Mouse (Mus musculus): ENCODE results near the gene Arhgef40. TPM values are rescaled to one million over a fixed set of nuclear protein-coding genes. Genes with fewer than 3 reads are reported as not detected.

Gene Arhgef40
- polyA plus RNA-seq, 1 experiment from 2014 or later: 19.7 TPM

DNA sequence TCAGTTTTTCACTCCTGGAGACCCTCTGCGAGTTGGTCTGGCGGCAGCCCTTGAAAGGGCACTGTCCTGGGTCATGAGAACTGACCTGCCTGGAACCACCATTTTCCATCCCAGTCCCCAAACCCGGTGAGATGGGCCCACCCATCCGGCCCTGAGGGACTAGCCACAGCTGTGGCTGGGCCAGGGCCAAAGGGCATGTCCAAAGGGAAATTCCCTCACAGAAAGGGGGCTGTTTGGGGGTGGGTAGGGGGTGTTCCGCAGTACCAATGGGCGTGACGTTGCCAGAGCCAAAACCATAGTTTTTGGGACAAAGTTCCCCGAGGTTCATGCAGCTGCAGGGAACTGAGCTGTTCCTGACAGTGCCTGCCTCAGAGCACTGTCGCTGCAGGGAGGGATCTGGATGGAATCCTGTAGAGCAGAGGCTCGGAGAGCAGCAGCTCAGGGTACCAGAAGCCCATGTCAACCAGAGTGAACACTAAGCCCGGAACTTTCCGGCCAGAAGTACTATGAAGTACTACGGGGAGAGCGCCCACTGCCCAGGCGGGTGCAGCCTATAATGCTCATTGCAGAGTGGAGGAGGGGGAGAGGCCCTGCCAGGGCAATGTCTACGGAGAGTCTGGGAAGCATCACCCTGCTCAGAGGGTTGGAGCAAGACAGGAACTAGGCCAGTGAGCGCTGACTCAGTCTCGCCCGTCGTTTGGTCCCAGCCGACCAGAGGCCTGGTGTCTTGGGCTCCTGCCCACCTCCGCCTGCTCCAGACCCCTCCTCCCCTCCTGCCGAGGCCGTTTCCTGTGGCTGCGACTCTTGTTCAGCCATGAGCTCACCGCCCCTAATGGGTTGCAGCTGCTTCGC lies 1.0 kb downstream of the Arhgef40 start:
- H3K4me3 ChIP-seq (replicated peaks): peak overlapping the region; percentile 73
- DNase-seq: peak; percentile 36
- H3K27me3 ChIP-seq: peaks cover 9% of the 10 kb centered on the region; the same call in 1 of the 2 replicates
- no peaks in the 10 kb centered on the region for H3K9me3 ChIP-seq (replicated peaks)
- H3K27ac ChIP-seq: peak overlapping the region; percentile 91
- H3K4me2 ChIP-seq: peak overlapping the region; percentile 97
- H3K9ac ChIP-seq: peak overlapping the region; percentile 81
- WGBS (ENCODE audit: insufficient replicate concordance): 1% methylated on average over 27 of the region's 27 CpGs
- H3K36me3 ChIP-seq: peaks cover 22% of the 10 kb centered on the region
- ATAC-seq (ENCODE audit: low read depth): peak; percentile 37
- peaks cover 68% of the 10 kb centered on the region for H3K4me1 ChIP-seq (replicated peaks)

DNA sequence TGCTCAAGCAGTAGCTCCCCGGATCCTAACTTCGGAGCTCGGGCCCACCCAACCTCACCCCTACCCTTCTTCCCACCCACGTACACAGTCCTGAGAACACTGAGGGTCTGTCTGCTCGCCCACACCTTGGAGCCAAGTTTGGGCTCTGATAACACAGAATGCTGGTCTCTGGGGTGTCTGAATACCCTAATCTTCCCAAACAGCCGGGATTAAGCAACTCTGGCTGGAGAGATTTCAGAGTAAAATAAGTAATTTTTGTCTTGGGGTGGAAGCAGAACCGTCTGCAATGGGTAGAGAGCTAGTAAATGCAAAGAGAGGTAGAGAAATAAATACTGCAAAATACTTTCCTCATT lies 1.6 kb downstream of the Arhgef40 start:
- 4% methylated on average over 7 of the region's 7 CpGs for WGBS (ENCODE audit: insufficient replicate concordance)
- peak; percentile 70 for ATAC-seq (ENCODE audit: low read depth)
- peak; percentile 63 for DNase-seq

DNA sequence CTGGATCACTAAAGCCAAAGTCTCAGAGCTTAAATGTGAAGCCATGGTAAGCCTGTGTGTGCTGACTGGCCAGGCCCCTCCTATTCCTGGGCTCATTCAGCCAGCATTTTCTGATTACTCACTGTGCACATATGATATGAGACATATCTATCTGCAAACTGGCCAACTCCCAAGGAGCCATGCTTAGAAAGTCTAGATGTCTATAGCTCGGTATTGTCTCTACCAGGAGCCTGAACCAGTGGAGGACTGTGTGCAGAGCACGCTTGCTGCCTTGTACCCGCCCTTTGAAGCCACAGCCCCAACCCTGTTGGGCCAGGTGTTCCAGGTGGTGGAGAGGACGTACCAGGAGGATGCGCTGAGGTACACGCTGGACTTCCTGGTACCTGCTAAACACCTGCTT lies 2.7 kb downstream of the Arhgef40 start:
- H3K27ac ChIP-seq: peak overlapping the region; percentile 91
- DNase-seq: peak; percentile 52

More for the DNA sequence above, 1.6 kb downstream of the Arhgef40 start:
- H3K4me2 ChIP-seq: peak overlapping the region; percentile 97
- peak overlapping the region; percentile 73 for H3K4me3 ChIP-seq (replicated peaks)
- peaks cover 68% of the 10 kb centered on the region for H3K4me1 ChIP-seq (replicated peaks)
- peaks cover 9% of the 10 kb centered on the region; the same call in 1 of the 2 replicates for H3K27me3 ChIP-seq
- H3K9ac ChIP-seq: peak overlapping the region; percentile 81
- peak overlapping the region; percentile 91 for H3K27ac ChIP-seq
- peaks cover 28% of the 10 kb centered on the region for H3K36me3 ChIP-seq
- H3K9me3 ChIP-seq (replicated peaks): no peaks in the 10 kb centered on the region

DNA sequence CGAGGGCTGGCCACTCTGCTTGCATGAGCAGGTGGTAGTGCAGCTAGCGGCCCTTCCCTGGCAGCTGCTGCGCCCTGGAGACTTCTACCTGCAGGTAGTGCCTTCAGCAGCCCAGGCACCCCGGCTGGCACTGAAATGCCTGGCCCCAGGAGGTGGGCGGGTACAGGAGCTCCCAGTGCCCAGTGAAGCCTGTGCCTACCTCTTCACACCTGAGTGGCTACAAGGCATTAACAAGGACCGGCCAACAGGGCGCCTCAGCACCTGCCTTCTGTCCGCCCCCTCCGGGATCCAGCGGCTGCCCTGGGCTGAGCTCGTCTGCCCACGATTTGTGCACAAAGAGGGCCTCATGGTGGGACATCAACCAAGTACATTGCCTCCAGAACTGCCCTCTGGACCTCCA lies 4.2 kb downstream of the Arhgef40 start:
- Histone ChIP-seq H3K27me3 (peaks cover 4% of the 10 kb centered on the region; the same call in 1 of the 2 replicates), H3K9ac (no peak overlapping the region), H3K4me2 (no peak overlapping the region), H3K36me3 (peaks cover 48% of the 10 kb centered on the region), H3K27ac (no peak overlapping the region), H3K4me3 (replicated peaks) (no peak overlapping the region), H3K9me3 (replicated peaks) (no peaks in the 10 kb centered on the region), H3K4me1 (replicated peaks) (peaks cover 62% of the 10 kb centered on the region)
- no peak for DNase-seq
- ATAC-seq (ENCODE audit: low read depth): no peak
- 87% methylated on average over 12 of the region's 12 CpGs for WGBS (ENCODE audit: insufficient replicate concordance)

More for the DNA sequence above, 2.7 kb downstream of the Arhgef40 start:
- Histone ChIP-seq H3K4me1 (replicated peaks) (peaks cover 68% of the 10 kb centered on the region), H3K9ac (peak overlapping the region; percentile 81), H3K4me3 (replicated peaks) (peak overlapping the region; percentile 73; the same call in 1 of the 2 replicates), H3K9me3 (replicated peaks) (no peaks in the 10 kb centered on the region), H3K36me3 (peaks cover 39% of the 10 kb centered on the region), H3K4me2 (peak overlapping the region; percentile 97), H3K27me3 (peaks cover 6% of the 10 kb centered on the region; the same call in 1 of the 2 replicates)
- WGBS (ENCODE audit: insufficient replicate concordance): 53% methylated on average over 6 of the region's 6 CpGs
- ATAC-seq (ENCODE audit: low read depth): peak; percentile 76

DNA sequence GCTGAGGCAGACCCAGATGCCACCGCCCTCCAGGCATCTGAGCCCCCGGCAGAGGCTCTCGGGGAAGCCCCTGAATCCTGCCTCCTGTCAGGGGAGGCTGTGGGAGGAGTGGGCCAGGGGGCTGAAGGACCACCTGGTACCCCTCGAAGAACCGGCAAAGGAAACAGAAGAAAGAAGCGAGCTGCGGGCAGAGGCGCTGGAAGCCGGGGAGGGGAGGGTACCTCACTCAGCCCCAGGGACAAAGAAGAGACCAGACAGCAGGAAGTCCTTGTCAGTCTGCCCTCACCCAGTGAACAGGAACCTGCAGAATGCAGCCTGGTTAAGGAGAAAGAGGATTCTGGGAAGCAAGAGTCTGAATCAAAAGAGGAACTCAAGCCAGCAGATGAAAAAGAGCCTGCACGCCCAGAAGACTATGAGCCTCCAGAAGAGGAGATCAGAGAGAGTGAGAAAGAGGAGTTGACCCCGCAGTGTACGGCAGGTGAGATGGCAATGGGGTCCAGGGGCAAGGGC lies 5.0 kb downstream of the Arhgef40 start:
- Histone ChIP-seq H3K27me3 (no peaks in the 10 kb centered on the region; the same call in 1 of the 2 replicates), H3K9ac (no peak overlapping the region), H3K9me3 (replicated peaks) (no peaks in the 10 kb centered on the region), H3K4me3 (replicated peaks) (no peak overlapping the region), H3K36me3 (peaks cover 54% of the 10 kb centered on the region), H3K27ac (no peak overlapping the region), H3K4me2 (peak overlapping the region; percentile 15), H3K4me1 (replicated peaks) (peaks cover 55% of the 10 kb centered on the region)
- no peak for DNase-seq
- ATAC-seq (ENCODE audit: low read depth): no peak
- 36% methylated on average over 12 of the region's 12 CpGs for WGBS (ENCODE audit: insufficient replicate concordance)

DNA sequence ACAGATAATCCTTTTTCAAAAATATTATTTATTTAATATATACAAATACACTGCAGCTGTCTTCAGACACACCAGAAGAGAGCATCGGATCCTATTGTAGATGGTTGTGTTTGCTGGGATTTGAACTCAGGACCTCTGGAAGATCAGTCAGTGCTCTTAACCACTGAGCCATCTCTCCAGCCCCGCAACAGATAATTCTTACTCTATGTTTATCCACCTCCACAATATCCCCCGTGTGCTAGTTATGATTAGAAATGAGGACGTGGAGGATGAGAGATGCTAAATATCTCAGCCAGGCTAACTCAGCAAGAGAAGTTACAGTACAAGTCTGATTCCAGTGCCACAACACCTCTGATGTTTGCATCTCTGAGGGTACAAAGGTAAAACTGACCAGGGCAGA lies 9.9 kb downstream of the Arhgef40 start:
- Histone ChIP-seq H3K27me3 (no peaks in the 10 kb centered on the region), H3K4me1 (replicated peaks) (peaks cover 15% of the 10 kb centered on the region), H3K9me3 (replicated peaks) (no peaks in the 10 kb centered on the region), H3K4me3 (replicated peaks) (no peak overlapping the region), H3K4me2 (no peak overlapping the region), H3K36me3 (peaks cover 84% of the 10 kb centered on the region), H3K9ac (0 out of 2 replicates have a peak overlapping the region, but pooled peaks have one; percentile 9), H3K27ac (no peak overlapping the region)
- 71% methylated on average over 4 of the region's 4 CpGs for WGBS (ENCODE audit: insufficient replicate concordance)
- DNase-seq (no peak), ATAC-seq (ENCODE audit: low read depth) (no peak)

DNA sequence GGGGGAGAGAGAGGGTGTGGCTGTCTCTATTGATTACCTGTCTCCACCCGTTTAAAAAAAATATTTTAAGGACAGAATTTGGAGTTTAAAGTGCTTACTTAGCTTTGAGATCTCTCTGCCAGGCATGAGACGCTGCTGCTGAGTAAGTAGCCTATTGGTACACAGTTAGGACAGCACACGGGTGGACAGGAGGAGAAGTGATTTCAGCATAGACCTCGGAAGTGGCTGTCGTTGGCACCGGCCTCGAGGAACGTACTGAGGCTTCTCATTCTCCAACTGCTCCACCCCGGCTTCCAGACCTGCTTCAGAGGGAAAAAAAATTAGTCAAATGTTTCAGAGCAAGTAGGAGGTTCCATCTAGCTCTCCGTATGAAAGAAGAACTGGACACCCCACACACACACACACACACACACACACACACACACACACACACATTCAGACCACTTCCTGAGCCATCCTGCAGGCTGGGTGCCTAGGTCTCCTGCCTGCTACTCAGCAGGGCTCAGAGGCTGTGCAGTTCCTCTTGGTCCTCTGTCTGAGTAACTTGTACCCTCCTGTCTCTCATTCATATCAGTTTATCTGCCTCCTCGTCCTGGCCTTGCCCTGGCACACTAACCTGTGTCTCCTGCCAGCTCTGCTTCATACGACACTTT lies 10.8 kb downstream of the Arhgef40 start:
- H3K36me3 ChIP-seq: peaks cover 79% of the 10 kb centered on the region
- no peak overlapping the region for H3K4me2 ChIP-seq
- no peaks in the 10 kb centered on the region for H3K27me3 ChIP-seq
- WGBS (ENCODE audit: insufficient replicate concordance): 46% methylated on average over 12 of the region's 12 CpGs
- no peaks in the 10 kb centered on the region for H3K9me3 ChIP-seq (replicated peaks)
- no peak for ATAC-seq (ENCODE audit: low read depth)
- DNase-seq: no peak
- H3K27ac ChIP-seq: no peak overlapping the region
- H3K9ac ChIP-seq: no peak overlapping the region
- H3K4me3 ChIP-seq (replicated peaks): no peak overlapping the region
- peaks cover 8% of the 10 kb centered on the region for H3K4me1 ChIP-seq (replicated peaks)

DNA sequence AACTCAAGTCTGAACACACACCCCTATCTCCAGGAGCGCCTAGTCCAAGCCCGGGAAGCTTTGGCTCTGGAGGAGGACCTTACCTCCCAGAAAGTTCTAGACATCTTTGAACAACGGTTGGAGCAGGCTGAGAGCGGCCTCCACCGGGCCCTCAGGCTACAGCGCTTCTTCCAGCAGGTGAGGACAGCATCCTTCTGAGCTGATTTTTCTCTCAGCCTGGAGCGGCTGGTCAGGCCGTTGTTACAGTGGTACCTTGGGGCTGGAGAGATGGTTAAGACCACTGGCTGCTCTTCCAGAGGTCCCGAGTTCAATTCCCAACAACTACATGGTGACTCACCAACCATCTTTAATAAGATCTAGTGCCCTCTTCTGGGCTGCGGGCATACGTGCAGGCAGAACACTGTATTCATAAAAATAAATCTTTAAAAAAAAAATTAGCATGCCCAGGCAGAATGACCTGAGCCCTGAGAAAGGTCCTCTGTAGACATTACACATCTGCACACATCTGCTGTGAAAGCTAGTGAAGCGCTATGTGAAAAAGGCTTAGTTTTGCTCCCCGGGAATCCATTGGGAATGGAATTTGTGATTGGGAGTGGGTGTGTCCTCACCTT lies 11.8 kb downstream of the Arhgef40 start:
- ATAC-seq (ENCODE audit: low read depth) (no peak), DNase-seq (no peak)
- Histone ChIP-seq H3K9me3 (replicated peaks) (no peaks in the 10 kb centered on the region), H3K4me1 (replicated peaks) (peaks cover 8% of the 10 kb centered on the region), H3K27me3 (no peaks in the 10 kb centered on the region), H3K4me3 (replicated peaks) (no peak overlapping the region), H3K9ac (no peak overlapping the region), H3K36me3 (peaks cover 76% of the 10 kb centered on the region), H3K4me2 (no peak overlapping the region), H3K27ac (no peak overlapping the region)
- 78% methylated on average over 13 of the region's 13 CpGs for whole genome bisulfite sequencing (ENCODE audit: insufficient replicate concordance)

DNA sequence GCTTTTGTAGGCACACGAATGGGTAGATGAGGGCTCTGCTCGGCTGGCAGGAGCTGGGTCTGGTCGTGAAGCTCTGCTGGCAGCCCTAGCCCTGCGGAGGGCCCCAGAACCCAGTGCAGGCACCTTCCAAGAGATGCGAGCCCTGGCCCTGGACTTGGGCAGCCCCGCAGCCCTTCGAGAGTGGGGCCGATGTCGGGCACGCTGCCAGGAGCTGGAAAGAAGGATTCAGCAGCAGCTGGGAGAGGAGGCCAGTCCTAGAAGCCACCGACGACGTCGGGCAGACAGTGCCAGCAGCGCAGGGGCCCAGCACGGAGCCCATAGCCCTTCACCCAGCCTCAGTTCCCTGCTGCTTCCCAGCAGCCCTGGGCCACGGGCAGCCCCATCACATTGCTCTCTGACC lies 12.3 kb downstream of the Arhgef40 start:
- H3K9ac ChIP-seq: no peak overlapping the region
- no peak overlapping the region for H3K4me3 ChIP-seq (replicated peaks)
- peaks cover 8% of the 10 kb centered on the region for H3K4me1 ChIP-seq (replicated peaks)
- WGBS (ENCODE audit: insufficient replicate concordance): 75% methylated on average over 17 of the region's 17 CpGs
- no peaks in the 10 kb centered on the region for H3K9me3 ChIP-seq (replicated peaks)
- no peak overlapping the region for H3K4me2 ChIP-seq
- H3K36me3 ChIP-seq: peaks cover 74% of the 10 kb centered on the region
- DNase-seq: no peak
- no peak overlapping the region for H3K27ac ChIP-seq
- no peak for ATAC-seq (ENCODE audit: low read depth)
- H3K27me3 ChIP-seq: no peaks in the 10 kb centered on the region

DNA sequence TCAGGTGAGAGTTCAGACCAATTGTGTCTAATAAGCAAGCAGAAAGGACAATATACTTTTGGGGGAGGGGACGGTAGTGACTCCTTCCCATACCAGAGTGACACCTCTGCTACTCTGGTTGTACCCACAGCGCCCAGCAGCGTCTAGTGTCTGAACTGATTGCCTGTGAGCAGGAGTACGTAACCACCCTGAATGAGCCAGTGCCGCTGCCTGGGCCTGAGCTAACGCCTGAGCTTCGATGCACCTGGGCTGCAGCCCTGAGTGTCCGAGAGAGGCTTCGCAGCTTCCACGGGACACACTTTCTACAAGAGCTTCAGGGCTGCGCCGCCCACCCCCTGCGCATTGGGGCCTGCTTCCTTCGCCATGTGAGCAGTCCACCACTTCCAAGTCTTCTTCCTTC lies 13.0 kb downstream of the Arhgef40 start:
- H3K9me3 ChIP-seq (replicated peaks): no peaks in the 10 kb centered on the region
- DNase-seq (no peak), ATAC-seq (ENCODE audit: low read depth) (no peak)
- 87% methylated on average over 14 of the region's 14 CpGs for WGBS (ENCODE audit: insufficient replicate concordance)
- peaks cover 8% of the 10 kb centered on the region for H3K4me1 ChIP-seq (replicated peaks)
- no peak overlapping the region for H3K9ac ChIP-seq
- H3K4me2 ChIP-seq: no peak overlapping the region
- no peak overlapping the region for H3K27ac ChIP-seq
- peaks cover 72% of the 10 kb centered on the region for H3K36me3 ChIP-seq
- no peak overlapping the region for H3K4me3 ChIP-seq (replicated peaks)
- no peaks in the 10 kb centered on the region for H3K27me3 ChIP-seq

DNA sequence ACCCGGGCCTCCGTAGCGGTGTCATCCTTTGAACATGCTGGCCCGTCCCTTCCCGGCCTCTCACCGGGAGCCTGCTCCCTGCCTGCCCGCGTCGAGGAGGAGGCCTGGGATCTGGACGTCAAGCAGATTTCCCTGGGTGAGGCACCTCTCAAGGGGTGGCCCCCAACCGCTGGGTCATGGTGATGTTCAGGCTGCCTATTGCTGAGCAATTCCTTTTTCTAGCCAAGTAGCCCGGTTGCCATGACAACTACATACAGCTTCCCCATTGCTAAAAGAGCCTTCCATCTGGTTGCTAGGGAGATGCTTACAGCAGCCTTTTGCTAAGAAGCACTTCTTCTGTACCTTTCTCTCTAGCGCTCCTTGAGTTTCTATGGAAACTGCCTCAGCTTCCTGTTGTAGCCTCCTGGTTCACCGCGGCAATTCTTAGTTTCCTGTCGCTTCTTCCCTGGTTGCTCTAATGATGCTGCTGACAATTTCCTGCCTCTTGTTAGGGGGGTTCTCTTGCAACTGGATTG lies 19.5 kb downstream of the Arhgef40 start:
- no peak for DNase-seq
- WGBS (ENCODE audit: insufficient replicate concordance): 55% methylated on average over 16 of the region's 16 CpGs

More for the DNA sequence above, 19.5 kb downstream of the Arhgef40 start:
- no peak overlapping the region for H3K4me2 ChIP-seq
- H3K4me1 ChIP-seq (replicated peaks): peaks cover 8% of the 10 kb centered on the region
- peaks cover 73% of the 10 kb centered on the region for H3K36me3 ChIP-seq
- H3K27ac ChIP-seq: no peak overlapping the region
- ATAC-seq (ENCODE audit: low read depth): no peak
- no peaks in the 10 kb centered on the region for H3K9me3 ChIP-seq (replicated peaks)
- no peak overlapping the region for H3K9ac ChIP-seq
- H3K4me3 ChIP-seq (replicated peaks): no peak overlapping the region
- no peaks in the 10 kb centered on the region for H3K27me3 ChIP-seq
